Mouse (Mus musculus): Measurements from ENCODE around the gene Mycl. TPM values are rescaled to one million over a fixed set of nuclear protein-coding genes. Genes with fewer than 3 reads are reported as not detected.

Gene Mycl
- total and polyA plus RNA-seq, 3 experiments = 0.11 TPM; not detected in 2

DNA sequence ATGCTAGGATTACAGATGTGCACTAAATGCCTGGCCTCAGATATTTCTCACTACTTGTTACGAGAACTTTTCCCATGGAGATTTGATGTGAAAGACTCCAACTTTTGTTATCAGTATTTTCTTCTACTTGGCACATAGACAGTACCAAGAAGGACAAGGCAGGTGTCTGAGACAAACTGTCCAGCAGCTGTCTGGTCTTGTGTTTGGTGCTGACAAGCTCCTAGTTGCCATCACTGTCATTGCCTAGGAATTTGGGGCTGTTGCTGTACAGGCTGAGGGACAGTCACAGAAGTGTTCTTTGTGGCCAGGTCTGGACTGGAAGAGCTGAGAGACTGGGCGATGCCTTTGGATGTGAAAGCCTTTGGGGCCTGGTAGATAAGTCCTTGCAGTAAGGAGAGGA lies 40.2 kb downstream of the Mycl start:
- Histone ChIP-seq H3K36me3 (replicated peaks) (peaks cover 92% of the 10 kb centered on the region), H3K4me3 (ENCODE audit: low read depth, low read length) (no peak overlapping the region), H3K4me1 (ENCODE audit: insufficient read depth, low read depth, low read length) (no peaks in the 10 kb centered on the region; the same call in 1 of the 2 replicates), H3K27me3 (ENCODE audit: insufficient read depth, low read length) (no peaks in the 10 kb centered on the region), H3K9me3 (replicated peaks) (no peaks in the 10 kb centered on the region)
- DNase-seq (ENCODE audit: low spot score) (no peak), ATAC-seq (ENCODE audit: extremely low read depth, insufficient number of reproducible peaks, low FRiP score, poor library complexity, severe bottlenecking) (no peak)
- TF ChIP-seq TAL1 (conservative IDR thresholded peaks at IDR 0.05; ENCODE audit: low read depth, low read length) (no peak), GATA1 (IDR thresholded peaks at IDR 0.05; ENCODE audit: borderline replicate concordance, low read length) (no peak), CTCF (IDR thresholded peaks at IDR 0.05; ENCODE audit: low read depth, low read length) (no peak), POLR2AphosphoS5 (IDR thresholded peaks at IDR 0.05; ENCODE audit: insufficient replicate concordance, low read depth, low read length) (no peak), GATA2 (IDR thresholded peaks at IDR 0.05; ENCODE audit: borderline replicate concordance, low read depth, low read length) (no peak)

DNA sequence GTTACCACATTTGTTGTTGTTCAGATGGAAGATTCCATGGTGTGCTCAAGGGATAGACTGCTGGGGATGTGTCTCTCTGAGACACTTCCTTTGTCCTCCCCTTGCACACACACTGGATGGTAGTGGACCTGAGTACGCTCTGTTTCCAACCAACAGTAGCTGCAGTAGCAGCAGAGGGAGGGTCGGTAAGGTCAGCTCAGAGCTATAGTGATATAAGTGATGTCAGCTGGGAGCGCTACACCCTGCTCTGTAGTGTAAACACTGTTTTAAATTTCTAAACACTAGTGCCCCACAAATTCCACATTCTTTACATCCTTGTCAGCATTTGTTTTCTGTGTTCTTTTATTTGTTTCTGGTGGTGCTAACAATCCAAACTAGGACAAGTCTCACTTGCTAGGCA lies 41.3 kb downstream of the Mycl start:
- no peak overlapping the region for H3K4me3 ChIP-seq (ENCODE audit: low read depth, low read length)
- DNase-seq (ENCODE audit: low spot score) (no peak), ATAC-seq (ENCODE audit: extremely low read depth, insufficient number of reproducible peaks, low FRiP score, poor library complexity, severe bottlenecking) (no peak)
- no peaks in the 10 kb centered on the region; the same call in 1 of the 2 replicates for H3K4me1 ChIP-seq (ENCODE audit: insufficient read depth, low read depth, low read length)
- TF ChIP-seq TAL1 (conservative IDR thresholded peaks at IDR 0.05; ENCODE audit: low read depth, low read length) (no peak), GATA1 (IDR thresholded peaks at IDR 0.05; ENCODE audit: borderline replicate concordance, low read length) (no peak), GATA2 (IDR thresholded peaks at IDR 0.05; ENCODE audit: borderline replicate concordance, low read depth, low read length) (no peak), POLR2AphosphoS5 (IDR thresholded peaks at IDR 0.05; ENCODE audit: insufficient replicate concordance, low read depth, low read length) (no peak), CTCF (IDR thresholded peaks at IDR 0.05; ENCODE audit: low read depth, low read length) (no peak)
- H3K36me3 ChIP-seq (replicated peaks) = peaks cover 91% of the 10 kb centered on the region
- H3K27me3 ChIP-seq (ENCODE audit: insufficient read depth, low read length) = no peaks in the 10 kb centered on the region
- no peaks in the 10 kb centered on the region for H3K9me3 ChIP-seq (replicated peaks)

DNA sequence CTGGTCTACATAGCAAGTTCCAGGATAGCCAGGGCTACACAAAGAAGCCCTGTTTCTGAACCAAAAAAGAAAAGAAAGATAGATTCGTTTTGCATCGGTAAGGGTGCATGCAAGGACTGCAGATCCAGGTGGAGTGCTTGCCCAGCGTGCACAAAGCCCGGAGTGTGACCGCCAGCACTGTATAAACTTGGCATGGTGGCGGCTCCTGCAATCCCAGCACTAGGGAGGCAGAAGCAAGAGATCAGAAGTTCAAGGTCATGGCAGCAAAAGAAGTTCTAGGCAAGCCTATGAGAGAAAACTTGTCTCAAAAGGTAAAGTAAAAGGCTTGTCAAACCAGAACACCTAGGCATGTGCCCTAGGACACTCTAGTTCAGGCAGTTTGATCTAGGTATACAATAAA lies 45.7 kb downstream of the Mycl start:
- no peak for TF ChIP-seq TAL1 (conservative IDR thresholded peaks at IDR 0.05; ENCODE audit: low read depth, low read length)

DNA sequence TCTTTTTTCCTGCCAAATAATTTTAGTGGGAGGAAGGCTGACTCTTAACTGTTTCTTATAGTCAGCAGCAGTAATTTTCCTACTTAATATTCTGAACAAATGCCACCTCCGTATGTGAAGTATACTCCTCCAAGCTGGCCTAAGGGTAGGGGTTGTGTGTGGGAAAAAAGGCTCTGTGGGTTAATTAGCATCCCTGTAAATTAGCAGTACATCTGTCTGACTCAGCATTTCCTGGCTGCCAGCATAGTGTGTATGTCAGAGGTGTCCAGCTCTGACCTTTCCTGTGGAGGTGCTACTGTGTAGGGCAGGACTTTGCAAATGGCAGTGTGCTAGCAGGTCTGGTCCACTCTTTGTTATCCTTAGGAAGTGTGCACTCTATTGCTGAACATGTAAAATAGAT lies 48.4 kb downstream of the Mycl start:
- DNase-seq (ENCODE audit: low spot score) = no peak
- Histone ChIP-seq H3K9me3 (replicated peaks) (no peaks in the 10 kb centered on the region), H3K27me3 (ENCODE audit: insufficient read depth, low read length) (no peaks in the 10 kb centered on the region), H3K4me3 (ENCODE audit: low read depth, low read length) (no peak overlapping the region), H3K4me1 (ENCODE audit: insufficient read depth, low read depth, low read length) (no peaks in the 10 kb centered on the region; the same call in 1 of the 2 replicates), H3K36me3 (replicated peaks) (peaks cover 96% of the 10 kb centered on the region)
- no peak for TF ChIP-seq GATA2 (IDR thresholded peaks at IDR 0.05; ENCODE audit: borderline replicate concordance, low read depth, low read length)
- no peak for TF ChIP-seq CTCF (IDR thresholded peaks at IDR 0.05; ENCODE audit: low read depth, low read length)
- no peak for TF ChIP-seq POLR2AphosphoS5 (IDR thresholded peaks at IDR 0.05; ENCODE audit: insufficient replicate concordance, low read depth, low read length)
- no peak for TF ChIP-seq TAL1 (conservative IDR thresholded peaks at IDR 0.05; ENCODE audit: low read depth, low read length)
- no peak for TF ChIP-seq GATA1 (IDR thresholded peaks at IDR 0.05; ENCODE audit: borderline replicate concordance, low read length)
- no peak for ATAC-seq (ENCODE audit: extremely low read depth, insufficient number of reproducible peaks, low FRiP score, poor library complexity, severe bottlenecking)

More for the DNA sequence above, 45.7 kb downstream of the Mycl start:
- no peak for ATAC-seq (ENCODE audit: extremely low read depth, insufficient number of reproducible peaks, low FRiP score, poor library complexity, severe bottlenecking)
- no peak for DNase-seq (ENCODE audit: low spot score)
- no peaks in the 10 kb centered on the region for H3K9me3 ChIP-seq (replicated peaks)
- H3K4me3 ChIP-seq (ENCODE audit: low read depth, low read length) = no peak overlapping the region
- H3K4me1 ChIP-seq (ENCODE audit: insufficient read depth, low read depth, low read length) = no peaks in the 10 kb centered on the region; the same call in 1 of the 2 replicates
- no peaks in the 10 kb centered on the region for H3K27me3 ChIP-seq (ENCODE audit: insufficient read depth, low read length)
- H3K36me3 ChIP-seq (replicated peaks) = peaks cover 93% of the 10 kb centered on the region

- DNase-seq (ENCODE audit: low spot score) (no peak), ATAC-seq (ENCODE audit: extremely low read depth, insufficient number of reproducible peaks, low FRiP score, poor library complexity, severe bottlenecking) (no peak)
- H3K4me1 ChIP-seq (ENCODE audit: insufficient read depth, low read depth, low read length) = no peaks in the 10 kb centered on the region; the same call in 1 of the 2 replicates
- H3K9me3 ChIP-seq (replicated peaks) = no peaks in the 10 kb centered on the region
- H3K27me3 ChIP-seq (ENCODE audit: insufficient read depth, low read length) = no peaks in the 10 kb centered on the region
- H3K36me3 ChIP-seq (replicated peaks) = peaks cover 97% of the 10 kb centered on the region
- TF ChIP-seq GATA2 (IDR thresholded peaks at IDR 0.05; ENCODE audit: borderline replicate concordance, low read depth, low read length) (no peak), CTCF (IDR thresholded peaks at IDR 0.05; ENCODE audit: low read depth, low read length) (no peak), POLR2AphosphoS5 (IDR thresholded peaks at IDR 0.05; ENCODE audit: insufficient replicate concordance, low read depth, low read length) (no peak), GATA1 (IDR thresholded peaks at IDR 0.05; ENCODE audit: borderline replicate concordance, low read length) (no peak), TAL1 (conservative IDR thresholded peaks at IDR 0.05; ENCODE audit: low read depth, low read length) (no peak)
- no peak overlapping the region for H3K4me3 ChIP-seq (ENCODE audit: low read depth, low read length)
Measured at GRCm38 (mm10) chr4:123044842-123045241, 49.4 kb downstream of the Mycl start.

DNA sequence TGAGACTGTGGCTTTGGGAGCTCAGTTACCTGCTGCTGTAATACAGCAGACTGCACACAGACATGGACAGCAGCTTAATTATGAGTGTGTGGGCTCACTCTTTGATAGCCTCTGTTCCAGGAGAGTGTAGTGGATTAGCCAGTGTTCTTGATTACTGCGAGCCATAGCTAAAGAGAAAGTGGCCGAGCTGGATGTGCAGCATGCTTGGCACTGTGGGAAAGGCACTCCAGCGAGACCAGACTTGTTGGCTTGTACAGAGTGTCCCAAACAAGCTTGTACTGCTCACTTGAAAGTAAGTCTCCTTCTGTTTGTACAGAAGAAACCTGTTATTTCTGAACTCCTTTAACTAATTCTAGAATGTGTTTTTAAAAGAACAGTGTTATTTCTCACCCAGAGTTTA lies 50.8 kb downstream of the Mycl start:
- Histone ChIP-seq H3K4me3 (ENCODE audit: low read depth, low read length) (no peak overlapping the region), H3K36me3 (replicated peaks) (peaks cover 98% of the 10 kb centered on the region), H3K4me1 (ENCODE audit: insufficient read depth, low read depth, low read length) (no peaks in the 10 kb centered on the region; the same call in 1 of the 2 replicates), H3K27me3 (ENCODE audit: insufficient read depth, low read length) (no peaks in the 10 kb centered on the region), H3K9me3 (replicated peaks) (no peaks in the 10 kb centered on the region)
- TF ChIP-seq TAL1 (conservative IDR thresholded peaks at IDR 0.05; ENCODE audit: low read depth, low read length) (no peak), CTCF (IDR thresholded peaks at IDR 0.05; ENCODE audit: low read depth, low read length) (no peak), GATA2 (IDR thresholded peaks at IDR 0.05; ENCODE audit: borderline replicate concordance, low read depth, low read length) (no peak), GATA1 (IDR thresholded peaks at IDR 0.05; ENCODE audit: borderline replicate concordance, low read length) (no peak), POLR2AphosphoS5 (IDR thresholded peaks at IDR 0.05; ENCODE audit: insufficient replicate concordance, low read depth, low read length) (no peak)
- ATAC-seq (ENCODE audit: extremely low read depth, insufficient number of reproducible peaks, low FRiP score, poor library complexity, severe bottlenecking) (no peak), DNase-seq (ENCODE audit: low spot score) (no peak)
